Mouse (Mus musculus) adrenal gland, adult 18-20 months (tissue): ENCODE data around the gene Gm44579. TPM values are rescaled to one million over a fixed set of nuclear protein-coding genes. Genes with fewer than 3 reads are reported as not detected.

Experiments
- DNase-seq, 2 experiments: peaks; one replicate each; pipeline ENCODE4 v3.0.0; 2021 to 2022; ENCODE audit warnings: low spot score in 2 of 2
- total RNA-seq, 2 experiments: library from RNA; stranded (reverse); gene quantifications; 1 replicate in 1 of 2; 2 replicates in 1 of 2; pipeline ENCODE4 v1.2.3; 2021

The Gm44579 gene
- total RNA-seq, 2 experiments from 2014 or later, result not detected

- DNase-seq, result no peak
Observed at GRCm38 (mm10) chr15:98168622-98169004, 52.2 kb downstream of the Gm44579 start.

- peak; percentile 64 to 65 for DNase-seq
Observed at GRCm38 (mm10) chr15:98167645-98168621, 52.8 kb downstream of the Gm44579 start.

GRCm38 (mm10) chr15:98166963-98167644 lies 53.7 kb downstream of the Gm44579 start, which contains the start of gene Ccdc184:
Gene Ccdc184 (plus strand): TSS chr15:98167158.
- no peak for DNase-seq

- no peak for DNase-seq
Observed at GRCm38 (mm10) chr15:98165525-98165924, 55.3 kb downstream of the Gm44579 start, which contains the start of gene Asb8. Gene Asb8 (minus strand): TSS chr15:98165625.

GRCm38 (mm10) chr15:98162561-98162960 lies 58.2 kb downstream of the Gm44579 start:
- no peak for DNase-seq

- no peak for DNase-seq
Observed at GRCm38 (mm10) chr15:98161026-98161805, 59.6 kb downstream of the Gm44579 start.

- DNase-seq, result no peak
Observed at GRCm38 (mm10) chr15:98157253-98157652, 63.5 kb downstream of the Gm44579 start.

GRCm38 (mm10) chr15:98155944-98156343 lies 64.8 kb downstream of the Gm44579 start:
- no peak for DNase-seq

- no peak for DNase-seq
Observed at GRCm38 (mm10) chr15:98155272-98155671, 65.5 kb downstream of the Gm44579 start.

GRCm38 (mm10) chr15:98154631-98155030 lies 66.1 kb downstream of the Gm44579 start:
- no peak for DNase-seq

GRCm38 (mm10) chr15:98154146-98154545 lies 66.6 kb downstream of the Gm44579 start:
- no peak for DNase-seq

GRCm38 (mm10) chr15:98153625-98154024 lies 67.2 kb downstream of the Gm44579 start:
- no peak for DNase-seq

- no peak for DNase-seq
Observed at GRCm38 (mm10) chr15:98152916-98153315, 67.9 kb downstream of the Gm44579 start.

GRCm38 (mm10) chr15:98149166-98149602 lies 71.6 kb downstream of the Gm44579 start:
- DNase-seq, result no peak

GRCm38 (mm10) chr15:98148356-98148755 lies 72.4 kb downstream of the Gm44579 start:
- no peak for DNase-seq

GRCm38 (mm10) chr15:98145559-98146181 lies 75.1 kb downstream of the Gm44579 start:
- peak; percentile 91 to 93 for DNase-seq

- no peak for DNase-seq
Observed at GRCm38 (mm10) chr15:98144861-98145507, 75.8 kb downstream of the Gm44579 start.

GRCm38 (mm10) chr15:98142515-98142914 lies 78.3 kb downstream of the Gm44579 start:
- no peak for DNase-seq

- DNase-seq, result no peak
Observed at GRCm38 (mm10) chr15:98140809-98141208, 80.0 kb downstream of the Gm44579 start.

- DNase-seq, result no peak
Observed at GRCm38 (mm10) chr15:98139763-98140162, 81.0 kb downstream of the Gm44579 start.
